Mouse (Mus musculus) C2C12 (cell line): ENCODE results near the gene Patl1.

Experiments used
- CEBPB ChIP-seq: IDR thresholded peaks from one replicate; pipeline ENCODE4 v1.6.1; 2011; ENCODE audit warnings: low read depth, mild to moderate bottlenecking, control low read depth, moderate library complexity
- CTCF ChIP-seq: IDR thresholded peaks from one replicate; pipeline ENCODE4 v1.5.1; 2011; ENCODE audit not compliant: control insufficient read depth, insufficient read depth, insufficient read length
- MAX ChIP-seq: IDR thresholded peaks from one replicate; pipeline ENCODE4 v1.6.1; 2011; ENCODE audit warnings: mild to moderate bottlenecking, control low read depth
- MYOG ChIP-seq: IDR thresholded peaks from one replicate; pipeline ENCODE4 v1.6.1; 2011; ENCODE audit not compliant: control insufficient read depth, insufficient read length; ENCODE audit errors: extremely low read depth
- USF1 ChIP-seq: IDR thresholded peaks from one replicate; pipeline ENCODE4 v1.6.1; 2011; ENCODE audit warnings: low read depth, mild to moderate bottlenecking, control low read depth, moderate library complexity

DNA sequence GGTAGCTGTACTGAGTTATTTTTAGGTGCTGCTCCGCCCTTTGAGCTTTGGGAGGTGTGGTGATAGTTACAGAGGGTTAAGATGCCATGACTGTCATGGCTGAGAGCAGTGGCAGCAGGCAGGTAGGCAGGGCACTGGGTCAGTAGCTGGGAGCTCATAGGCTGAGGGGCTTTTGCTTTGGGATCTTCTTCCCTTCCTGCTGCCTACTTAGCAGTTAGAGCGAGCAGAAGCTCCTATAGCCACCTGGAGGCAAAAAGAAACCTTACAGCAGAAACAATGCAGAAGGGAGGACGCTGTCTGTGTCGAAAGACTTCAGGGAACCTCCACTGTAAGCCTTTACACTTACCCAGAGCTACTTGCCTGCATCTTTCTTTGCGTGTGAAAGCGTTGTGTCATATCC lies 42.0 kb downstream of the Patl1 start:
- TF ChIP-seq CTCF (no peak), CEBPB (no peak), USF1 (no peak), MAX (no peak), MYOG (no peak)
